Mouse (Mus musculus) MEL (cell line): ENCODE data around the gene Rex1bd.

Source experiments
- CTCF ChIP-seq, 3 experiments: IDR thresholded peaks in 2 of 3; conservative IDR thresholded peaks in 1 of 3; 2 replicates each; pipeline ENCODE4 v1.5.1; 2011 to 2012; ENCODE audit warnings: low read length in 3 of 3, low read depth in 2 of 3, mild to moderate bottlenecking in 2 of 3, improper control_type of control experiment in 1 of 3, inconsistent platforms in 1 of 3, mixed read lengths in 1 of 3, moderate library complexity in 1 of 3; ENCODE audit not compliant: control insufficient read depth in 1 of 3, insufficient read depth in 1 of 3, poor library complexity in 1 of 3, severe bottlenecking in 1 of 3
- MEF2A ChIP-seq: IDR thresholded peaks from 2 replicates; pipeline ENCODE4 v1.6.1; 2014; ENCODE audit warnings: low read depth, mild to moderate bottlenecking, inconsistent platforms, low read length, improper control_type of control experiment; ENCODE audit not compliant: poor library complexity, insufficient replicate concordance, severe bottlenecking; ENCODE audit errors: extremely low read depth
- NRF1 ChIP-seq: IDR thresholded peaks from 2 replicates; pipeline ENCODE4 v1.6.1; 2014; ENCODE audit warnings: low read depth, mild to moderate bottlenecking, inconsistent platforms, low read length, improper control_type of control experiment, moderate library complexity; ENCODE audit not compliant: poor library complexity, insufficient read depth, severe bottlenecking
- POLR2A ChIP-seq, 2 experiments: IDR thresholded peaks; 2 replicates each; pipeline ENCODE4 v1.6.1; 2011 to 2012; ENCODE audit warnings: low read length in 2 of 2, mild to moderate bottlenecking in 2 of 2, control low read depth in 1 of 2, improper control_type of control experiment in 1 of 2, low read depth in 1 of 2, moderate library complexity in 1 of 2; ENCODE audit not compliant: control insufficient read depth in 1 of 2, insufficient read depth in 1 of 2, poor library complexity in 1 of 2
- POLR2AphosphoS5 ChIP-seq: IDR thresholded peaks from 2 replicates; pipeline ENCODE4 v1.6.1; 2012; ENCODE audit warnings: low read depth, borderline replicate concordance, mild to moderate bottlenecking, inconsistent platforms, low read length, moderate library complexity, mixed read lengths
- TAL1 ChIP-seq: IDR thresholded peaks from 2 replicates; pipeline ENCODE4 v1.6.1; 2012; ENCODE audit warnings: mild to moderate bottlenecking, inconsistent platforms, low read length, moderate library complexity, mixed read lengths

- TF ChIP-seq MEF2A = no peak
- no peak for TF ChIP-seq CTCF (IDR thresholded peaks at IDR 0.05 in 2 of 3, conservative IDR thresholded peaks at IDR 0.05 in 1 of 3; ENCODE audit: control insufficient read depth in 1 of 3, insufficient read depth in 1 of 3, low read depth in 2 of 3, low read length in 3 of 3, poor library complexity in 1 of 3, severe bottlenecking in 1 of 3)
- TF ChIP-seq POLR2AphosphoS5 = no peak
- no peak for TF ChIP-seq TAL1
- no peak for TF ChIP-seq POLR2A (IDR thresholded peaks at IDR 0.05; ENCODE audit: control insufficient read depth in 1 of 2, insufficient read depth in 1 of 2, low read depth in 1 of 2, low read length in 2 of 2, poor library complexity in 1 of 2)
- no peak for TF ChIP-seq NRF1
Measured at GRCm38 (mm10) chr8:70461765-70462515, 44.6 kb downstream of the Rex1bd start.
